Mouse (Mus musculus) cerebellum, adult 11 months (tissue): ENCODE results near the gene Bnc1.
A peak's percentile ranks its signal among the peaks of the same experiment; 100 is the strongest.

Source experiments
- DNase-seq: peaks from one replicate; pipeline ENCODE4 v3.0.0; 2022

Bnc1 gene

GRCm38 (mm10) chr7:81973939-81974338, 18.2 kb downstream of the Bnc1 start:
- DNase-seq = no peak

- no peak for DNase-seq
These were observed 18.8 kb downstream of the Bnc1 start for GRCm38 (mm10) chr7:81973339-81973738.

GRCm38 (mm10) chr7:81968975-81969374, 23.1 kb downstream of the Bnc1 start:
- no peak for DNase-seq

- DNase-seq = no peak
These were observed 23.6 kb downstream of the Bnc1 start for GRCm38 (mm10) chr7:81968451-81968850.

GRCm38 (mm10) chr7:81966195-81966594, 25.9 kb downstream of the Bnc1 start:
- no peak for DNase-seq

GRCm38 (mm10) chr7:81959704-81960103, 32.4 kb downstream of the Bnc1 start:
- no peak for DNase-seq

GRCm38 (mm10) chr7:81954208-81954846, 37.8 kb downstream of the Bnc1 start:
- no peak for DNase-seq

- DNase-seq = no peak
These were observed 41.6 kb downstream of the Bnc1 start for GRCm38 (mm10) chr7:81950499-81950898.

- no peak for DNase-seq
These were observed 46.7 kb downstream of the Bnc1 start for GRCm38 (mm10) chr7:81945398-81945797.

GRCm38 (mm10) chr7:81934806-81935205, 57.3 kb downstream of the Bnc1 start:
- DNase-seq = no peak

GRCm38 (mm10) chr7:81934267-81934745, 57.8 kb downstream of the Bnc1 start, which contains the start of gene Hdgfl3:
Gene Hdgfl3, minus strand, starts transcription at chr7:81934473.
- peak; percentile 82 for DNase-seq

GRCm38 (mm10) chr7:81933601-81934266, 58.4 kb downstream of the Bnc1 start:
- DNase-seq = peak; percentile 56

- peak; percentile 22 for DNase-seq
These were observed 59.0 kb downstream of the Bnc1 start for GRCm38 (mm10) chr7:81933061-81933600.

- DNase-seq = no peak
These were observed 59.5 kb downstream of the Bnc1 start for GRCm38 (mm10) chr7:81932521-81933045.

- DNase-seq = no peak
These were observed 63.1 kb downstream of the Bnc1 start for GRCm38 (mm10) chr7:81928998-81929397.

- no peak for DNase-seq
These were observed 70.6 kb downstream of the Bnc1 start for GRCm38 (mm10) chr7:81921379-81921952.

- no peak for DNase-seq
These were observed 71.8 kb downstream of the Bnc1 start for GRCm38 (mm10) chr7:81920314-81920713.

- no peak for DNase-seq
These were observed 73.8 kb downstream of the Bnc1 start for GRCm38 (mm10) chr7:81918316-81918715.
